Mouse (Mus musculus) lung, postnatal 36 days (tissue): Measurements from ENCODE around the gene Piwil4.
A peak's percentile ranks its signal among the peaks of the same experiment; 100 is the strongest.

Experiments
- DNase-seq: peaks from one replicate; pipeline ENCODE4 v3.0.0; 2022; ENCODE audit warnings: mixed read lengths

Piwil4 gene

DNA sequence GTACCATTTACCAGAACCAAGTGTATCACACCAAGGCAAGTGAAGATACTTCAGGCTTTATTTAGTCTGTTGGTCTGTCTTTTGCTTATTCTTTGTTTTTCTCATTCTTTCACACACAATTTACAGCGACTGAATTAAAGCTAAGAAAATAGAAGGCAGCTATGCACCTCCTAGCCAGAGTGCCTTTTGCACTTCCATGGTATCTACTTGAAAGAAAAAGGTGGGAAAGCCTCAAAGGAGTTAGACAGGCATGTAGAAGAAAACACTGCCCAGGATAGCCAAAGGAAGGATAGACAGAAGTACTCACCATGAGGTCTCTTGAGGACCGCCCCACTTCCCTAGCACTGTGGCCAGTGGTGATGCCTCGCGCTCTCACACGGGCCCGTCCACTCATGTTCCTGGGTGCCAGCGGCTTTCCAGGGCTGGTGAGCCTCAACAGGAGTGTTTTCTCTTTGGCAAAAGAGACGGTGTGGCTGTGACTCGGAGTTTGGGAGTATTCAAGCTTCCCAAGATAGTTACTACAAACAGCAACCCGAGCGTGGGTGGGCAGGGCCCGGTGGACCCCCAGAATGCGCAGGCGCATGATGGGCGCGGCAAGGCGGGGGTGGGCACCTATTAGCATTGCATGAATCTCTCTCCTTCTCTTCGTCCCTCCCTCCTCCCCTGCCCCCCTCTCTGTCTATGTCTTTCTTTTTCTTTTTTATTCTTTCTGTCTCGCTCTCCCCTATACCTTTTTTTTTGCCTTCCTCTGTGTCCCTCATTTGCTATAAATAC, at the start of gene Piwil4:
Piwil4 (minus strand) TSS at position 583 of the 774 bp plus-strand sequence.
- DNase-seq: no peak

DNA sequence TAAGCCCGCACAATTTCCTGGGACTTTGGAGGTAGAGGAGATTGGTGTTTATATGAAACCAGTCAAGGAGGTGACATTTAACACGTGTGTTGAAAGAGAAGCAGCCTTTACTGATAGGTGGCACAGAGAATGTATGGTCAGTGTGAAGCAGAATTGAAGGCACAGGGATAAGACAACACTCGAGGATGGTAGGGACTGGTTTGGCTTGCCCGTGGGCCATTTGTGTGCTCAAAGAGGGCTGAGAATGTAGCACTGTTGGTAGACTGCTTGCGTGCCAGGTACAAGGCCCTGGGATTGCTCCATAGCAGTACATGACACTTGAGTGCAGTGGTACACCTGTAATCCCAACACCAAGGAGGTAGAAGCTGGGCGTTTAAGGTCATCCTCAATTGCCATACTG, 46.8 kb upstream of the Piwil4 start:
- no peak for DNase-seq

DNA sequence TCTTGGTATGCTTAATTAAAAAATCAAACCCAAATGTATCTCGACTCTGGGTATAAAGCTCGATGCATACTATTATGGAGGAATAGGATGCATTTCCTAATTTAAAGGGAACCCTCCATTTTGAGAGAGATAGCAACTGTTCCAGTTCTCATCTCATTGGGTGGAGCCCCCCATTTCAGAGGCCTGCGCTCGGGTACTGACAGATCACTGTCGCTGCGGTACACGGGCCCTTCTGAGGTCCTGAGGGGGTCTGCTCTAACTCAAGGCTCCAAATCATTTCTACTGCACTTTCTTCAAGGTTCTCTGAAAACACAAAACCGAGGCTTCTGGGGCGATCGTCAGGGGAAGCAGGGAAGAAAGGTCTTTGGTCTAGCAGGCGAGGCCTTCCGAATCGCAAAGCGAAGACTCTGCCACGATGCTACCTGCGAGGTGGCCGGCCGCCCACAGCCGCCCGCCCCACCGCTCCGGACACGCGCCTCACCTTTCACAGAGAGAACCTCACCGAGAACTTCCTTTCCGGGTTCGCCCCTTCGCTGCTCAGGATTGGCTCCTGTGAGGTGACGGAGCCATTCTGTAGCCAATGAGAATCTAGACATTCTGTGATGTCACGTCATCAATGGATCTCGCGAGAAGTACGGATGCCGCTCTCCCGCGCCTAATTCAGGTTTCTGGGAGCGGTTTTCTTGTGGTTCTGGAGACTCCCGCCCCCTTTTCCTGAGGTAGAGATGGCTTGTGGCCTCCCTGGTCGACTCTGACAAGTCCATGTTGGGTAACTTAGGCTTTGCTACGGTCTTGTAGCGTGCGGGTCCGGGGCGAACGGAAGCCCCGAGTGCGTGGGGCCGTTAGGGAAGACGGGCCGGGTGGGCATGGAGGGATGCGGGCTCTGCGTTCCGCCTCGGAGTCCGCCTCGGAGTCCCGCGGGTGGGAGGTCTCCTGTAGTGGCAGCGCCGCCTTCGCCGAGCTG, 43.8 kb upstream of the Piwil4 start, which contains the start of the genes Mre11a and Ankrd49:
Mre11a (plus strand) TSS at position 616 of the 964 bp plus-strand sequence.
Ankrd49 (minus strand) TSS at position 818 of the 964 bp plus-strand sequence.
- peak; percentile 98 for DNase-seq

DNA sequence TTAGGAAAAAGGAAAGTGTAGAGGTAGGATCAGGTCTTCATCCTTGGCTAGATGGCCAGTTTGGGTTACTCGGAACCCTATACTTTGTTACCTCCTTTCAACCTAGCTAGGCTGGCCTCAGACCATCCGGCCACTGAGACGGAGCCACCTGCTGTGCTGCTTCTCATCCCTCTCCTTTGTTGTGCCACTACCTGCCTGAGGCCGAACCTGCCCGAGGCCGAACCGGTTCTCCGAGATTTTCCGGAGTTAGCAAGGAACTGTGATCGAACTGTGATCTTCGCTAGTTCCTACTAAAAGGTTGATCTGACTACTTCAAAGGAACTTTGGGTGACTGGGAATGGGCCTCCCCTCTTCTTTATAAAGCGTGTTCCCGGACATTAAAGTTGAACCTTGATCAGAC, 37.8 kb upstream of the Piwil4 start:
- DNase-seq: no peak

DNA sequence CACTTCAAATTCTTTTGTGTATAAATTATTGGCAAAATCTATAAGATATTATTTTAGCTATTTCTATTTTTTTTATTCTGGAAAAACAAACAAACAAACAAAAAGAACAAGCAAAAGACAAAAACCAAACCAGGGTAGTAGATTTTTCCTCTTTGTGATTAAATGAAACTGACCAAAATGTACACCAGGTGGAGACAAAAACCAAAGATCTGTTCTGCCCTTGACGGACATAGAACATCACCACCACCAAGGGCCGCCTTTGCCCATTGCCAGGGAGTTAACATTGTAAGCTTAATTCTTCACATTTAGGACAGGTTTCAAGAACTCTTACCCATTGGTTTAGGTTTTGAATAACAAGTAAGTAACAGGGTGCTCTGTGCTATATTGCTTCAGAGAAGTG, 33.3 kb upstream of the Piwil4 start:
- no peak for DNase-seq

DNA sequence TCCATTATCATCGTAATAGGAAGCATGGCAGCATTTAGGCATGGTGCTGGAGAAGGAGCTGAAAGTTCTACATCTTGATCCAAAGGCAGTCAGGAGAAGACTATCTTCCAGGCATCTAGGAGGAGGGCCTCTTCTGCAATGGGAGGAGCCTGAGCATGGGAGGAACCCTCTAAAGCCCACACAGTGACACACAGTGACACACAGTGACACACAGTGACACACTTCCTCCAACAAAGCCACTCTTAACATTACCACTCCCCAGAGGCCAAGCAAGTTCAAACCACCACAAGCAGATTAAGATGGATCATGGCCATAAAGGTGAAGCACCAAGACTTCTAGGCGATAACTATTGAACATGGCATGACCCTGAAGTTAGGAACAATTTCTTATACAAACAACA, 31.5 kb upstream of the Piwil4 start:
- DNase-seq: no peak

DNA sequence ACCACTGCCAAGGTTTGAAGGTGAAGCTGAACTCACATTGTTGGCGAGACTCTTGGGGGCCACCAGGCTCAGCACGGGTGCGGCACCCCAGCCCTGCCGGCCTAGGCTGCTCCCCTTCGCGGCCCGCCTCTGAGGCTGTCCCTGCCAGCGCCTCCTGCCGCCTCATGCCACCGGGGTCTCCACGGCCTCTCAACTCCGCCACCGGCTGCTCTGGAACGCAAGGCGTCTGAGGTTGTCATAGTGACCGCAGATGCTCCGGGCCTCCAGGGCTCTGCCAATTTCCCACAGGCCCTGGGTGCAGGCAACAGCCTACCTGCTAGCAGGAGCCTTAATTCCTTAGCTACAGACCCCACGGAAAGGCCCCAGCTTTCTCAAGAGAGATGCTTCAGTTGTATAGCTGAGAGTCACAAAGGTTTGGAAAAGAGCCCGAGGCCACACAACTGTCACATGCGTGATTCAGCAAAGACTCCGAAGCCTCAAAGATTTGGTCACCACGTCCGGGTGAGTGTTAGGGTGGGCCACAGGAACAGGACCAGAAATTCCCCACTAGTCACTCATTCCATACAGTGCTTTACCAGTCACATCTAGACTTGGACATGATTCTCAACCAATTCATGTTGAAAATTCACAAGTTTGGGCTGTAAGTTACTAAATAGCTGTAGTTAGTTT, 30.4 kb upstream of the Piwil4 start, which contains the start of gene 1700012B09Rik:
1700012B09Rik (minus strand) TSS at position 228 of the 669 bp plus-strand sequence.
- no peak for DNase-seq

DNA sequence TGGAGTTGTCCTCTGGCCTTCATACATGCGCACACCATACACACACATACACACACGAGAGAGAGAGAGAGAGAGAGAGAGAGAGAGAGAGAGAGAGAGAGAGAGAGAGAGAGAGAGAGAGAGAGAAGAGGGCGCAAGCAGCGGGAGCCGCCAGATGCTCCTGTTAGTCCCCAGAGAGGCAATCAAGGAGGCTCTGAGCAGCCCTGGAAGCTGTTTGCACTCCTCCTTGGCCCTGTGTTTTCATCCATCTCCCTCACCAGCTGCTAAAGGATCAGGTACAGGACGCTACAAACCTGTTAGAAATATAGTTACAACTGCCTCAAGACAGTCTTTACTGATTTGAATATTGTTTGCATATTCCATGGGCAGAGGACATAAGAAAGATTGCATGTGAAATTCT, 29.3 kb upstream of the Piwil4 start:
- no peak for DNase-seq

DNA sequence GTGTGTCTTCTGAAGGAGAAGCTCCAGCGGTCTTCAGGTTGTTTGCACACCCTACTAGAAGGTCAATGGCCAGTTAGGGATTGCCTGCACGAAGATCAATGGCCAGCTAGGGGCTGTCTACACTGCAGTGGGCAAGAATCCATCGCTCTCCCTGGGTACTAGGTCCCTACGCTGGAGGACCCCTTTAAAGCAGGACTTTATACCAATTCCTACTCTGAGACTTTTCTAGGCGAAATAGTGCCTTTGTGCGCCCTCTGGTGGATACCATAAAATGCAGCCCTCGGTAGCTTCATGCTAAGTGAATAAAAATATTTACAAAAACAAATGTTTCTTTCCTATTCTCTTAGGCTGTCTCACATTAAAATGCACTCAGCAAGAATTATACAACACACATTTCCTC, 24.2 kb upstream of the Piwil4 start:
- peak; percentile 69 for DNase-seq

DNA sequence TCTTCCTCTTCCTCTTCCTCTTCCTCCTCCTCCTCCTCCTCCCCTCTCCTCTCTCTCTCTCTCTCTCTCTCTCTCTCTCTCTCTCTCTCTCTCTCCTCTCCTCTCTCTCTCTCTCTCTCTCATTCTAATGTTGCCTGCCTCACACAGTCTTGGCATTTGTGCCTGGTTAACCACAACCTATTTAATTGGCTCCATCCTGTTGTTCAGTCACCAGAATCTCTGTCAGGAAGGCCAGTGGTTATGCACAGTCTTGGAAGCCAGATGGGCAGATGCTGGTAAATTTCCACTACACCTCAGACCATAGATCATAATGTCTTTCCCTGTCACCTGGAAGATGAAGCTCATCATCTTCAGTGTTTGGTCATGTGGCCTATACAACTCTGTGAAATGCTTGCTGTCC, 18.7 kb upstream of the Piwil4 start:
- DNase-seq: no peak

DNA sequence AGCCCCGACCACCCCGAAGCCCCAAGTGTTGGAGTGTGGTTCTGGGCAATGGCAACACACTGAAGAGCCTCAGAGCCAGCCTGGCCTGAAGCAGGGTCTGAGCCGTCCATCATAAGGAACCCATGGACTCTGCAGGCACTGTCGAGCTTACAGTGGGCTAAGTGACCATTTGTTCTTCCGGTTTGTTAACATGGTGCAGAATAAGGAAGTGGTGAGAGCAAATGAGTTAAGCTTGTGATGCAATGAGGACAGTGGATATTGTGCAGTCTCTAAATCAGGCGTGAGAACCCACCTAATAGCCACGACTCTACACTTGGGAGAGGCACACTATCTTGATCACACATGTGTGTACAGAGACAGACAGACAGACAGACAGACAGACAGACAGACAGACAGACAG, 18.1 kb upstream of the Piwil4 start:
- DNase-seq: peak; percentile 21

DNA sequence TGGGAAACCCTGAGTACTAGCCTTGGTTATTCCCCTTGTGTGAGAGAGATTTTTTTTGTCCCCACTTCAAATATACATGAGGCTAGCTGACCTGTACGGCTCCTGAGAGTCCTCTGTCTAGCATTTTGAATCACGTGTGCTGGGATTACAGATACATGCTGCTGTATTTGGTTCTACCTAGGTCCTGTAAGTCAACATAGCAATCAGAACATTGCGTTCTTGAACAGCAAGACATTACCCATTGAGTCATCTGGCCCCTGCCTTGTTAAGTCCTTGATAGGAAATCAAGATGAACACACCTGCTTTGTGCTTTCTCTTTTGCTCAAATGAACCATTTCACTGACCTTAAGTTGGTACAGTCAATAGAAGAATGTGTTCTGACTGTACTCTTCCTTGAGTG, 13.9 kb upstream of the Piwil4 start:
- no peak for DNase-seq

DNA sequence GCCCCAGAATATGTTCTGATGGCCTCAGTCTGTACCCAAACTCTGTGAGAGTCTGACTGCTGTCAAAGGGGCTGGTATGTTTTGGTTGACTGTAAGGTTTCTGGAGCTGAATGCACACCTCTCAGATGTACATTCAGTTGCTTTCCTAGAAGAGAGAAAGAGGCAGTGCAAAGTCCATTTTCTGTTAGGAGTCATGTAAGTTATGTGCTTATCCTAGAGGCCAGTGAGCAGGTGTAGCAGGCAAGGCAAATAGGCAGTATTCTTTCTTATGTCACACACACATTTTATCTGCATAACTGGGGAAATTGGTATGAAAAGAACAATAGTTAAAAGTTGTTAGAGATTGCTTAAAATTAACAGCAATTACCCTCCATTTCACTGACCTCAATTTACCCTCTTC, 13.4 kb upstream of the Piwil4 start:
- DNase-seq: no peak

DNA sequence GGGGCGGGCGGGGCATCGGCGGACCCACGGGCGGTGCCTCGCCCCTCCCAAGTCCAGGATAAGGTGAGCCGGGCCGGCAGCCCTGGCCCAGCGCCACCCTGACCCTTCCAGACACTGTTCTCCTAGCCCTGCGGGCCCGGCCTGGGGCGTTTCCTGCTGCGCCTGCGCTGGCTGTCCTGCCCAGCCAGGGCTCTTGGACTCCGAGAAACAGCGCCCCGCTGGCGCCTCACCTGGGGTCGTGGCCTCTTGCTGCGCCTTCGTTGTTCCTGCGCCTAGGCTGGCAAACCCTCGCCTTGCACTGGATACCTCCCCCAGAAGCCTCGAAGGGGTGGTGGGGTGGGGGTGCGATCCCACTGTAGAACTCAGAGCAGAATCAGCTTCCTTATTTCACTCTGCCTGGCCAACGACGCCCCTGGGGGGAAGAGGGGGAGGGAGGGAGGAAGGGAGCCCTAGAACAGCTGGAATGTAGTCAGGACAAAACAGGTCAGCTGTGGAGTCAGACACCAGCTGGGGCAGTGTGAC, 11.5 kb upstream of the Piwil4 start, which contains the start of gene Fut4:
Fut4 (minus strand) TSS at position 393 of the 522 bp plus-strand sequence.
- DNase-seq: peak; percentile 82

DNA sequence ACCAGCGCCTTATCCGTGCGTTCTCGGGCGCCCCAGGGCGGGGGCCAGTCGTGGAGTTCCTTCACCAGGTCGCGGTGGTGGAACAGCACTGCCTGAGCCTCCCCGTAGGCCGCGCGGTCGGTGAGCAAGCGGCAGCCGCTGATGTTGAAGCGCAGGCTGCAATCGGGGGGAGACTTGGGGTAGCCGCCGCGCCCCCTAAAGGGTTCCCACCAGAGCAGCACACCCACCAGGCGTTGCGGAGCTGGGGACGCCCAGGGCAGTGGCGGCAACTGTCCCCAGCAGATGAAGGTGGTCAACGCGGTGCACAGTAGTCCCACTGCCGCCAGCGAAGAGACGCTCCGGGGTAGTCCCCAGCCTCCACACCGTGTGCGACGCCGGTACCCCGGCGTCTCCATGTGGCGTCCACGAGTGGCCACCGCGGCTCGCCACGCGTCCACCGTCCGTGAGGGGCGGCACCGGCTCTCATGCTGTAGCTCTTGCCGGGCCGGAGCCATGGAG, 11.0 kb upstream of the Piwil4 start:
- no peak for DNase-seq

DNA sequence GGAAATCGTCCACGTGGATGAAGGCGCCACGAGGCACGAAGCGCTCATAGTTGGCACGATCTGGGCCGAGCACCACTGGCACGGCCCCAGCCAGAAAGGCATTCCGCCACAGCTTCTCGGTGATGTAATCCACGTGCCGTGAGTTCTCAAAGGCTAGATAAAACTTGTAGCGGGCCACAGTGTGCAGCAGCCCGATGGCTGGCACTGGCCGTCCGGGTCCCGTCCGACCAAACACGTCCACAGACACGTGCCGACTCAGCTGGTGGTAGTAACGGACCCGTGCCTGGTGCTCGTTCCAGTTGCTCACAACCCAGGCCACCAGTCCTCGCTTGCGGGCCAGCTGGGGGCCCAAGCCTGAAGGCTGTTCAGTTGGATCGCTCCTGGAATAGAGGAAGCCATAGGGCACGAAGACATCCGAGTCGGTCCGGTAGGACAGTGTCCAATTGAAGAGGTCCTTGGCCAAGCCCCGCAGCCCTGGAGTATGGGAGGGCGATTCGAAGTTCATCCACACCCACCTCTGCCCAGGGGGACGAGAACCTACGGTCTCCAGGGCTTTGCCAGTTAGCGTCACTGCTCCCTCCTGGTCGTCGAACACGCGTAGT, 10.5 kb upstream of the Piwil4 start:
- peak; percentile 32 for DNase-seq

DNA sequence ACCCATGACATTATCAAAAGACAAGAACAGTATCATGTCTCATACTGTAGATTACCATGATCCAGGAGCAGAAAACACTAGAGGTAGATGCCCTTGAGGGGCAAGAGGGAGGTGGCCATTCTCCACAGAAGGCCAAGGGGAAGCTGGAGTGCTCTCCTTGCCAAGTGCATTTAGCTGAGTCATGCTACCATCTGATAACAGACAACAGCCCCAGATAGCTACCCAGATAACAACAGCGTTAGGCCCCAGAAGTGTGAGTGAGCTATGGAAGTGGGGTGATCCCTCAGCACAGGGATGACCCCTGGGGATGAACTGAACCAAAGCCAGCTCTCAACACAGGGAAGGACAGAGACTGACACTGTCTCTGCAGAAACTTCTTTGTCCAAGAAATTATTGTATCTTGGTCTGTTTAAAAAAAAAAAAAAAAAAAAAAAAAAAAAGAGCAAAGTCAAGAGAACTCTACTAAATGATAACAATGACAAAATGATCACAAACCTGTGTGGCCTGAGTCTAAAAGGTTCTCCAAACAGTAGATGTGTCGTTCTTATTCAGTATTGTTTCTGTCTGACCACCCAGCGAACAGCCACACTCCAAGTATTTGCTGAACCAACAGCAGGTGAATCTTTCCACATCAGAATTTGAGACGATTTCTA, 909 bp downstream of the Piwil4 start:
- no peak for DNase-seq

DNA sequence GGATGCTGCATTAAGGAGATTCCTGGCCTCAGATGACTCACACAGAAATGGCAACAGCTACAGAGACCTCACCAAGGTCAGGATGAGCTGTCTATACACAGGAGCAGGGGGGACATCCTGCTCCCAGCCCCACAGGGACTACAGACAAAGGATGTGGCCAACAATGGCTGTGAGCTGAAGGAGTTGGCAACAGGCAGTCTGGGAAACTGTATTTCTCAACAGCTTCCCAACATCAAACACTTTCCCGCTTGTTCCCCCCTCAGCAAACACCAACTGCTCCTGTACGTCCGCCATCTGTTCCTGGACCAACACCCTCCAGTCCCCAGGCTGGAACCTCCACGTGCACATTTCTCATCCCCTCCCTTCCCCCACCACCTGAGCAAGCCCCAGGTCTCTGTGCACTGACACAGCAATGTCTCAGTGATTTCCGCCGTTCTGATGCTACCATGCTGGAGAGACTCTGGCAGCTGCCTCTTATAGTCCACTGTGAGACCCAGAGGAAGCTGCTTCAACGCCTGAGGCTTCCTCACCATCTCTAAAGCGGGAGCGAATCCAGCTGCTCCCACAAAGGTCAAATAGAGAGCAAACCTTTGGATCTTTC, 9.5 kb downstream of the Piwil4 start:
- DNase-seq: no peak

DNA sequence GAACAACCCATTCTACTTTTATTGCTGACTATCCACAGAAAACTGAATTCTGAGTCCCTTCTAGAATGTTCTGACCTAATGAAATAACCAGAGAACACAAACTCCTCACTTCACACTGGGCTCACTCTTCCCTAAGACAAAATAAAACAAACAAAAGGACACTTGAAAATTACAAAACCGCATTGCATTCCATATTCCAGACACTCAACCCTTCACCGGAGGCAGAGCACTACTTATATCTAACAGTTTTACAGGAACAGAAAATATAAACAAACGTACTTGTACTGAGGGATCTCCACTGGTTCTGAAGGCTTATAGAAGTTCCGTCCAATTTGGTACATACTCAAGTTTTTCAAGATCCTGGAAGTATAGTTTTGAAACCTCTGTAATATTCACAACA, 12.2 kb downstream of the Piwil4 start:
- DNase-seq: peak; percentile 46

DNA sequence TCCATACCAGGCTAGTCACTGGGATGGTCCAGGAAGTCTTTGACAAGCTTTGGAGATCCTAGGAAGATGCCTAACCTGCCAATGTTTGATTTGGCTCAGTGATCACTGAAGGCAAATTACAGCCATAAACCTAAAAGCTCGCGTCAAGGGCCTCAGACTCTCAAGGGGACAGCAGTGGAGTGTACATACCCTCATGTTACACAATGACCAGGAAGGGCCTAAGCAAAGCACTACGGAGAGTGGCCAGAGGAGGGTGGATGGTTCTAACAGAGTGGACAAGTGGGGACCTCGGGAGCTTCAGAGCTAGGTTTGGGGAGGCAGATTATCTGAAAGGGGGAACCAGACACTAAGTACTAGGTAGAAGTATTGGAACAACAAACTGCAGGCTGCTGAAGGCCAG, 13.9 kb downstream of the Piwil4 start:
- DNase-seq: peak; percentile 55

DNA sequence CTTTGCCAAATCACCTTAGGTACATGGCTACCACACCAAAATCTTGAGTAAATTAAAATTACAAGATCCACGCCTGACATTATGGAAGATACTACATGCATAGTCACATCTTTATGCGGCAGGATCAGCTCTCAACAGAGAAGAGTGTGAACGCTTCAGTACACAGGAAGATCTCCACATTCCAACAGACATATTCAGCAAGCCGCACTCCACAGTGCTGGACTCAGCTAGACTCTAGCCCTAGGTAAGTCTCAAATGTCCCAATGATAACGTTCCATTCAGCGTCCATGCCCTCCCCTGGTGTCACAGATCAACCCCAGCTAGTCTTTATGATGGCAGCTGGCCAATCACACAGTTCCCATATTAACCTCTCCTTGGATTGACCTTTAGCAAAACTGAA, 14.5 kb downstream of the Piwil4 start:
- no peak for DNase-seq
